Mouse (Mus musculus) ES-E14 (cell line): Measurements from ENCODE around the gene Mllt11.

Experiments used
- CHD2 ChIP-seq: IDR thresholded peaks from 2 replicates; pipeline ENCODE4 v1.6.1; 2014; ENCODE audit warnings: mild to moderate bottlenecking, low read depth, low read length, inconsistent platforms
- HCFC1 ChIP-seq: IDR thresholded peaks from 2 replicates; pipeline ENCODE4 v1.6.1; 2012; ENCODE audit warnings: low read length, inconsistent platforms, borderline replicate concordance; ENCODE audit not compliant: insufficient read depth
- MAFK ChIP-seq: IDR thresholded peaks from 2 replicates; pipeline ENCODE4 v1.6.1; 2014; ENCODE audit warnings: mild to moderate bottlenecking, low read depth, low read length, inconsistent platforms; ENCODE audit not compliant: insufficient read depth
- ZC3H11A ChIP-seq: IDR thresholded peaks from 2 replicates; pipeline ENCODE4 v1.6.1; 2012; ENCODE audit warnings: low read depth, mild to moderate bottlenecking, inconsistent platforms, low read length, borderline replicate concordance
- ZNF384 ChIP-seq: IDR thresholded peaks from 2 replicates; pipeline ENCODE4 v1.6.1; 2012; ENCODE audit warnings: low read depth, low read length, inconsistent platforms

DNA sequence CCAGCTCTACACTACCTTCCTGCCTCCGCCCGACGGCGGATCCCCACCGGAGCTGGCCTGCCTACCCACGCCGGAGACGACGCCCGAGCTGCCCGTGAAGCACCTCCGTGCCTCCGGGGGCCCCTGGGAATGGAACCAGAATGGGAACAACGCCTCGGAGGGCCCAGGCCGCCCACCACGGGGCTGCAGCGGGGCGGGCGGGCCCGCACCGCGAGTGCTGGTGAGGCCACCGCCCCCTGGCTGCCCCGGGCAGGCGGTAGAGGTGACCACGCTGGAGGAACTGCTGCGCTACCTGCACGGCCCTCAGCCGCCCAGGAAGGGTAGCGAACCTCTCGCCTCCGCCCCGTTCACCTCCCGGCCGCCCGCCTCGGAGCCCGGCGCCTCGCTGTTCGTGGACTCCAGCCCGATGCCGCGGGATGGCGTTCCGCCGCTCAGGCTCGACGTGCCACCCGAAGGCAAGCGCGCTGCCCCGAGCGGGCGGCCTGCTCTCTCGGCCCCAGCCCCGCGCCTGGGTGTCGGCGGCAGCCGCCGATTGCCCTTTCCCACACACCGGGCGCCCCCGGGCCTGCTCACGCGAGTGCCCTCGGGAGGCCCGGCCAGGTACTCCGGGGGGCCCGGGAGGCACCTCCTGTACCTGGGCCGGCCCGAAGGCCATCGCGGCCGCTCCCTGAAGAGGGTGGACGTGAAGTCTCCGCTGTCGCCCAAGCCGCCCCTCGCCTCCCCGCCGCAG is 59.3 kb downstream of the Mllt11 start:
- TF ChIP-seq MAFK = no peak
- TF ChIP-seq CHD2 = no peak
- no peak for TF ChIP-seq ZC3H11A
- TF ChIP-seq ZNF384 = no peak
- no peak for TF ChIP-seq HCFC1
